Comparison of ENCODE assay signal across 20 mouse cellular contexts in genomic region chr7:125746621-125747315, GRCm38 (mm10). TPM values are rescaled to one million over a fixed set of nuclear protein-coding genes. Genes with fewer than 3 reads are reported as not detected.
A peak's percentile ranks its signal among the peaks of the same experiment; 100 is the strongest.
DNase-seq lines count a peak whose midpoint lies in the region; ATAC-seq and TF ChIP-seq lines count a peak whose summit lies in the region.
"Had no signal": no experiment of that assay in that cellular context is flagged by ENCODE, and none has a peak within 500 bp of the region (broad histone marks: within the 10 kb centered on the region; RNA-seq: fewer than 3 reads in every experiment).

No protein-coding gene starts in this region.

- 61% methylated on average over 2 of the region's 2 CpGs for WGBS in liver, embryonic 12.5 days (ENCODE audit: insufficient replicate concordance)
- 59% methylated on average over 2 of the region's 2 CpGs for WGBS in liver, postnatal 0 days (ENCODE audit: insufficient replicate concordance)
- WGBS in liver, embryonic 14.5 days (ENCODE audit: insufficient replicate concordance), result 46% methylated on average over 2 of the region's 2 CpGs
- 70% methylated on average over 2 of the region's 2 CpGs for WGBS in stomach, postnatal 0 days

- H3K27ac ChIP-seq in liver, embryonic 12.5 days, result no peak overlapping the region
- no peak overlapping the region for H3K27ac ChIP-seq in liver, postnatal 0 days (ENCODE audit: low read depth)
- H3K27ac ChIP-seq in liver, embryonic 14.5 days, result no peak overlapping the region
- no peak overlapping the region for H3K27ac ChIP-seq in stomach, postnatal 0 days (replicated peaks)
- H3K27ac ChIP-seq: forebrain, embryonic 10.5 days; forebrain, embryonic 13.5 days; heart, embryonic 15.5 days; hindbrain, embryonic 15.5 days had no signal

- no peak for DNase-seq in liver, postnatal 0 days
- peak; percentile 1 for DNase-seq in c-Kit-positive CD71-positive TER-119-negative erythroid progenitor cells, embryonic 14.5 days (ENCODE audit: low read depth)
- no peak for DNase-seq in liver, embryonic 14.5 days (ENCODE audit: low read depth in 3 of 3, low spot score in 3 of 3)
- no peak for DNase-seq in stomach, postnatal 0 days (ENCODE audit: low spot score)
- DNase-seq in natural killer cell, adult 2 months (ENCODE audit: low spot score in 2 of 2), result no peak
- DNase-seq: cerebellum, adult 18-20 months; cerebellum, adult 9-10 months; gastrocnemius, postnatal 10 days; heart, adult 11 months had no signal

- no peak overlapping the region for H3K4me3 ChIP-seq in liver, embryonic 12.5 days
- no peak overlapping the region for H3K4me3 ChIP-seq in liver, postnatal 0 days (ENCODE audit: low read depth, low read length)
- H3K4me3 ChIP-seq in liver, embryonic 14.5 days (ENCODE audit: insufficient read depth in 1 of 2, low read depth in 2 of 2, low read length in 2 of 2), result no peak overlapping the region
- H3K4me3 ChIP-seq in stomach, postnatal 0 days (ENCODE audit: low read depth, low read length), result no peak overlapping the region
- H3K4me3 ChIP-seq: forebrain, embryonic 10.5 days; forebrain, embryonic 13.5 days; heart, embryonic 15.5 days; hindbrain, embryonic 15.5 days had no signal

- H3K4me1 ChIP-seq in liver, embryonic 12.5 days, result peaks cover 12% of the 10 kb centered on the region
- H3K4me1 ChIP-seq in liver, postnatal 0 days (ENCODE audit: insufficient read depth), result no peaks in the 10 kb centered on the region
- no peaks in the 10 kb centered on the region for H3K4me1 ChIP-seq in liver, embryonic 14.5 days (replicated peaks; ENCODE audit: control insufficient read depth in 2 of 2, insufficient read depth in 2 of 2, low read length in 1 of 2)
- no peaks in the 10 kb centered on the region for H3K4me1 ChIP-seq in stomach, postnatal 0 days (replicated peaks; ENCODE audit: control insufficient read depth, insufficient read depth)
- H3K4me1 ChIP-seq: forebrain, embryonic 13.5 days; hindbrain, embryonic 15.5 days had no signal

- TF ChIP-seq CTCF in liver, postnatal 0 days (IDR thresholded peaks at IDR 0.05; ENCODE audit: low read depth), result no peak
- no peak for TF ChIP-seq CTCF in liver, embryonic 14.5 days (IDR thresholded peaks at IDR 0.05; ENCODE audit: low read depth)
- no peak for TF ChIP-seq CTCF in stomach, postnatal 0 days (IDR thresholded peaks at IDR 0.05; ENCODE audit: low read depth)

- H3K27me3 ChIP-seq in liver, embryonic 12.5 days (replicated peaks), result no peaks in the 10 kb centered on the region
- H3K27me3 ChIP-seq in liver, postnatal 0 days (ENCODE audit: insufficient read depth, low read length), result no peaks in the 10 kb centered on the region
- H3K27me3 ChIP-seq in liver, embryonic 14.5 days (ENCODE audit: control insufficient read depth, insufficient read depth, low read length), result no peaks in the 10 kb centered on the region
- no peaks in the 10 kb centered on the region for H3K27me3 ChIP-seq in stomach, postnatal 0 days (ENCODE audit: control insufficient read depth, insufficient read depth, low read length)
- H3K27me3 ChIP-seq: CH12.LX; forebrain, embryonic 13.5 days; heart, embryonic 15.5 days; hindbrain, embryonic 15.5 days; Patski had no signal

- no peak for TF ChIP-seq EP300 in liver, postnatal 0 days (IDR thresholded peaks at IDR 0.05; ENCODE audit: low read depth)
- TF ChIP-seq EP300 in liver, embryonic 14.5 days (IDR thresholded peaks at IDR 0.05; ENCODE audit: low read depth), result no peak
- TF ChIP-seq EP300 in stomach, postnatal 0 days (optimal IDR thresholded peaks at IDR 0.05), result no peak

- H3K36me3 ChIP-seq in liver, embryonic 12.5 days, result no peaks in the 10 kb centered on the region
- H3K36me3 ChIP-seq in liver, postnatal 0 days (replicated peaks; ENCODE audit: insufficient read depth, low read length), result no peaks in the 10 kb centered on the region
- H3K36me3 ChIP-seq in liver, embryonic 14.5 days (replicated peaks; ENCODE audit: control insufficient read depth, insufficient read depth, low read depth), result no peaks in the 10 kb centered on the region
- no peaks in the 10 kb centered on the region for H3K36me3 ChIP-seq in stomach, postnatal 0 days (ENCODE audit: control insufficient read depth, insufficient read depth, low read length)
- H3K36me3 ChIP-seq: forebrain, embryonic 10.5 days; heart, embryonic 15.5 days; hindbrain, embryonic 15.5 days had no signal

- ATAC-seq in liver, embryonic 12.5 days, result peak; percentile 65
- ATAC-seq in liver, postnatal 0 days, result no peak
- ATAC-seq in liver, embryonic 14.5 days (ENCODE audit: insufficient read depth), result peak; percentile 59; the same call in 1 of the 2 replicates
- 0 out of 2 replicates have a peak, but pooled peaks have one; percentile 20 for ATAC-seq in stomach, postnatal 0 days (ENCODE audit: low FRiP score, low TSS enrichment)
- no peak for ATAC-seq in CD4-positive, CD25-positive, alpha-beta regulatory T cell, adult 4 months
- ATAC-seq: forebrain, embryonic 13.5 days; forebrain, embryonic 16.5 days; Patski had no signal

- no peak overlapping the region for H3K4me2 ChIP-seq in liver, embryonic 12.5 days
- no peak overlapping the region for H3K4me2 ChIP-seq in liver, postnatal 0 days (ENCODE audit: low read depth, low read length)
- no peak overlapping the region for H3K4me2 ChIP-seq in liver, embryonic 14.5 days (ENCODE audit: low read depth)
- H3K4me2 ChIP-seq in stomach, postnatal 0 days (replicated peaks; ENCODE audit: low read depth), result no peak overlapping the region
- H3K4me2 ChIP-seq: forebrain, embryonic 13.5 days; heart, embryonic 11.5 days; heart, embryonic 15.5 days; hindbrain, embryonic 15.5 days had no signal

- H3K9ac ChIP-seq in liver, embryonic 12.5 days, result no peak overlapping the region
- no peak overlapping the region for H3K9ac ChIP-seq in liver, postnatal 0 days (replicated peaks)
- H3K9ac ChIP-seq in liver, embryonic 14.5 days (replicated peaks), result no peak overlapping the region
- H3K9ac ChIP-seq in stomach, postnatal 0 days (ENCODE audit: low read length), result no peak overlapping the region
- H3K9ac ChIP-seq: forebrain, embryonic 13.5 days; heart, embryonic 15.5 days; hindbrain, embryonic 15.5 days had no signal

- H3K9me3 ChIP-seq in liver, embryonic 12.5 days (replicated peaks), result no peaks in the 10 kb centered on the region
- H3K9me3 ChIP-seq in liver, postnatal 0 days (ENCODE audit: low read length), result no peaks in the 10 kb centered on the region
- H3K9me3 ChIP-seq in liver, embryonic 14.5 days (ENCODE audit: control insufficient read depth, low read length), result no peaks in the 10 kb centered on the region
- H3K9me3 ChIP-seq in stomach, postnatal 0 days (ENCODE audit: control insufficient read depth, low read length), result no peaks in the 10 kb centered on the region
- H3K9me3 ChIP-seq: forebrain, embryonic 10.5 days; forebrain, embryonic 13.5 days; G1E; heart, embryonic 15.5 days; hindbrain, embryonic 15.5 days had no signal

RNA-seq across cellular contexts. Expression of gene D430042O09Rik, which starts 39.1 kb away (rescaled TPM):
- 3.4 and 3.5 TPM in 2 replicates for polyA plus RNA-seq in liver, embryonic 12.5 days (2016; fragmentation: Nextera tagmentation; extraction: Ambion mirVana)
- polyA plus RNA-seq in liver, postnatal 0 days (2015; fragmentation: Nextera tagmentation; extraction: Ambion mirVana), result 1.2 and 1.3 TPM in 2 replicates
- polyA plus RNA-seq in liver, embryonic 14.5 days (2012; rRNA removed), result 2.2 and 2.3 TPM in 2 replicates
- 1.5 and 2.2 TPM in 2 replicates for polyA plus RNA-seq in liver, embryonic 14.5 days (2014; fragmentation: Nextera tagmentation; extraction: Ambion mirVana)
- 2.1 and 2.4 TPM in 2 replicates for polyA plus RNA-seq in stomach, postnatal 0 days (2015; fragmentation: Nextera tagmentation; extraction: Ambion mirVana)
- 1 to 10 TPM; 4.0 to 4.1 TPM for polyA plus RNA-seq in CD4-positive, CD25-positive, alpha-beta regulatory T cell, adult 4 months (2017; shearing (Covaris generic))

RNA-seq across cellular contexts. Expression of gene Gtf3c1, which starts 39.2 kb away (rescaled TPM):
- 16.5 and 17.8 TPM in 2 replicates for polyA plus RNA-seq in liver, embryonic 12.5 days (2016; fragmentation: Nextera tagmentation; extraction: Ambion mirVana)
- polyA plus RNA-seq in liver, postnatal 0 days (2015; fragmentation: Nextera tagmentation; extraction: Ambion mirVana), result 3.3 and 4.8 TPM in 2 replicates
- 6.9 and 7.3 TPM in 2 replicates for polyA plus RNA-seq in liver, embryonic 14.5 days (2012; rRNA removed)
- polyA plus RNA-seq in liver, embryonic 14.5 days (2014; fragmentation: Nextera tagmentation; extraction: Ambion mirVana), result 6.3 and 9.4 TPM in 2 replicates
- polyA plus RNA-seq in stomach, postnatal 0 days (2015; fragmentation: Nextera tagmentation; extraction: Ambion mirVana), result 6.3 and 6.6 TPM in 2 replicates
- polyA plus RNA-seq in CD4-positive, CD25-positive, alpha-beta regulatory T cell, adult 4 months (2017; shearing (Covaris generic)), result 10 to 100 TPM; 16.1 to 29.4 TPM

Comparison
In these comparisons a context has a peak if more than half of its experiments do, and no peak if none do; other contexts are left out.
1. ATAC-seq: peak in liver, embryonic 12.5 days (single experiment), liver, embryonic 14.5 days (single experiment) and stomach, postnatal 0 days (single experiment); none in liver, postnatal 0 days (single experiment) and CD4-positive, CD25-positive, alpha-beta regulatory T cell, adult 4 months (single experiment).